Mouse (Mus musculus): Measurements from ENCODE around the gene Clmp. TPM values are rescaled to one million over a fixed set of nuclear protein-coding genes. Genes with fewer than 3 reads are reported as not detected.
A peak's percentile ranks its signal among the peaks of the same experiment; 100 is the strongest.

Clmp gene
- polyA plus RNA-seq, 1 experiment from 2014 or later = 1.7 TPM

DNA sequence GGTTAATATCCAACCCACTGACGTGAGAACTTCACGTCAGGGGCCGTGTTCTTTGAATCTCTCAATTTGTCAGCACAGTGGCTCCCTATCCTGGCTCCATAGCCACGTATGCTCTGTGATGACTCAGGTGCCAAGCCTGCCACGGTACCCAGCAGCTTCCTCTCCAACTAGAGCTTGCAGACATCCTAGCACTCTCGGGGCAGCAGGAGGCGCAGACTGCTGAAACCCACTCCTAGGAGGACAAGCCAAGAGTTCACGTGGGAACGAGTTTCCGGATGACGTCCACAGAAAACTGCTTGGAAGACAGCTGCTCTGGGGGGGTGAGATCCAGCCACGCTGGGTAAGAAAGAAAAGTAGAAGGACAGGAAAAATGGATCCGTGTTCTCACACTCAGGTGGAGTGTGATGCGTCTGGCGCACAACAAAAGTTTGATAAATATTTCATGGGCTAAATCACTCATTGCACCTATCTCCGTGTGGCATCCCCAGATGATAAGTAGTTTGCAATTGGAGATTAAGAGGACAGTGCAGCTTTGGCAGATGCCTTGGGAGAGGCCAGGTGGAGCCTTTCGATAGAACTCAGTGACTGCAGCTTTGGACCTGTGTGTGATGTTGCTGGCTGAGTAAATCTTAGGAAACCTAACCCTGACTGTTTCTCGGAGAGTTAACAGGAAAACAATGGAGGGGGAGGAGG, 31.6 kb downstream of the Clmp start:
- ATAC-seq (ENCODE audit: low read depth) (no peak), DNase-seq (no peak)
- Histone ChIP-seq H3K36me3 (no peaks in the 10 kb centered on the region), H3K9ac (no peak overlapping the region), H3K27me3 (no peaks in the 10 kb centered on the region), H3K27ac (no peak overlapping the region), H3K4me1 (replicated peaks) (no peaks in the 10 kb centered on the region), H3K4me2 (no peak overlapping the region), H3K9me3 (replicated peaks) (no peaks in the 10 kb centered on the region), H3K4me3 (replicated peaks) (no peak overlapping the region)
- 58% methylated on average over 18 of the region's 18 CpGs for WGBS (ENCODE audit: insufficient replicate concordance)

DNA sequence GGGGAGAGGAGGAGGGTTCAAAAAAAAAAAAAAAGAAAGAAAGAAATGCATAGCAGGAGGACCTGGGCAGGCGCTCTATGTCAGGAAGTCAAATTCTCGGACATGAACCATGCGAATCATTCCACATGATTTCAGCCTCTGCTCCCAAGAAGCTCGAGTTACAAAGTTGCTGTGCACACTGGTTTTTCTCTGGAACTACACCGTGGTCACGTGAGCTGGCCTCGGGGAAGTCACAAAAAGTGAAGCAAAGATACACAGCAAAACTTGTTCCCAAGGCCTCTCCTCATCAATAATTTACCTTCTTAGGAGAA, 32.1 kb downstream of the Clmp start:
- Histone ChIP-seq H3K4me1 (replicated peaks) (no peaks in the 10 kb centered on the region), H3K9ac (no peak overlapping the region), H3K27me3 (no peaks in the 10 kb centered on the region), H3K27ac (no peak overlapping the region), H3K4me3 (replicated peaks) (no peak overlapping the region), H3K4me2 (no peak overlapping the region), H3K9me3 (replicated peaks) (no peaks in the 10 kb centered on the region), H3K36me3 (no peaks in the 10 kb centered on the region)
- 28% methylated on average over 7 of the region's 7 CpGs for WGBS (ENCODE audit: insufficient replicate concordance)
- DNase-seq (no peak), ATAC-seq (ENCODE audit: low read depth) (no peak)

DNA sequence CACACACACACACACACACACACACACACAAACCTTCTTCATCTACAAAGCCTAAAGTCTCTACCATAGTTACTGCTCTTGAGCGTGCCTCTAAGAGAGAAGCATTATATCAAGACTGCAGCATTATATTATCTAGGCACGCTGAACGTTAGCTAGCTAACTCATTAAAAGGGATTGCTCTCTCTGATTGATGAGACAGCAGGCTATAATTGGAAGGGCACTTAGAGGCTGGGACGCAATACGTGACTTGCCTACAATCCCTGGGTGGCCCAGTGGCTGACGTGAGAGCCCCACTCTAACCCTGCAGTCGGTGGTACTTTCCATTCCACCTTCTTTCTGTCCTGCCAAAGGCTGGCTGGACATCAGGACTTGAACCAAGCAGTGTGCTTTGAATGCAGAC, 35.1 kb downstream of the Clmp start:
- Histone ChIP-seq H3K9ac (no peak overlapping the region), H3K9me3 (replicated peaks) (no peaks in the 10 kb centered on the region), H3K4me2 (no peak overlapping the region), H3K4me3 (replicated peaks) (no peak overlapping the region), H3K27me3 (no peaks in the 10 kb centered on the region), H3K4me1 (replicated peaks) (no peaks in the 10 kb centered on the region), H3K27ac (no peak overlapping the region), H3K36me3 (no peaks in the 10 kb centered on the region)
- ATAC-seq (ENCODE audit: low read depth) (no peak), DNase-seq (no peak)
- 58% methylated on average over 7 of the region's 7 CpGs for WGBS (ENCODE audit: insufficient replicate concordance)

DNA sequence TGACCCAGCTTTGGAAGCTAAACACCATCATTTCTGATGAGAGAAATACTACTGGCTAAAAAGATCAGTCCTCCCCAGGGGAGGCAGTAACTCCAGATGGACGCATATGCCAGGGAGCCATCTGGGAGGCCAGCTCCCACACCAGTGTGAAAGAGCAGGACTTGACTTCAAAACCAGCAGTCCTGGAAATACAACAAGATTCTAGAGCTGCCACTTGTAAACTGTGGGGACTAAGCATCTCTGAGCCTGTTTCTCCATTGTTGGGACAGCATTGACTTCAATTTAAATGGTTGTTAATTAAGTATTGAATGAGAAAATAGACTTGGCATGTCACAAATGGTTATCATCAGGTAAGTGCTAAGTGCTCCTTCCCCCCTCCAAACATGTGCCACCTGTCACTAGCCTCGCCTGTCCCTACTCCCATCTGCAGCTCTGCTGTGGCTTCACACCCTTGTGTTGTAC, 37.6 kb downstream of the Clmp start:
- DNase-seq = no peak

DNA sequence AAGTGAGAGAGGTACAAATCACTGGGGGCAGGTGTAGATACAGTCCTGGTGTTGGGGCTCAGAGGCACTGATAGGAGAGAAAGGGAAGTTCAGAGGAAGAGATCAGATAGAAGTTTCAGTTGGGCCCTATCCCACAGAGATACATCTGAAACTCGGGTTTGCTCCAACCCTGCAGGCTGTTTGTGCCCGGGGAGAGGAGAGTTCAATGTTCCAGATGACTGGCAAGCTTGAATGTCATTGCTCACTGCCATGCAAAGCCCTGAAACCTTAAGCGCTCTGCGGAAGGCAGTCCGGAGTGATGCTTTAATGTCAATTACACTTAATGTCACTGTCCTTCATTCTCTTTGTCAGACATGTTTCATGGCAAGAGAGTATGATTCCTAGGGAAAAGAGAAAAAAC, 39.2 kb downstream of the Clmp start:
- H3K36me3 ChIP-seq = no peaks in the 10 kb centered on the region
- no peak overlapping the region for H3K27ac ChIP-seq
- H3K4me3 ChIP-seq (replicated peaks) = no peak overlapping the region
- H3K4me1 ChIP-seq (replicated peaks) = no peaks in the 10 kb centered on the region
- no peak overlapping the region for H3K9ac ChIP-seq
- ATAC-seq (ENCODE audit: low read depth) (no peak), DNase-seq (no peak)
- WGBS (ENCODE audit: insufficient replicate concordance) = 55% methylated on average over 5 of the region's 5 CpGs
- no peak overlapping the region for H3K4me2 ChIP-seq
- no peaks in the 10 kb centered on the region for H3K9me3 ChIP-seq (replicated peaks)
- H3K27me3 ChIP-seq = no peaks in the 10 kb centered on the region

More for the DNA sequence above, 37.6 kb downstream of the Clmp start:
- no peak for ATAC-seq (ENCODE audit: low read depth)
- Histone ChIP-seq H3K4me1 (replicated peaks) (no peaks in the 10 kb centered on the region), H3K4me3 (replicated peaks) (no peak overlapping the region), H3K9ac (no peak overlapping the region), H3K36me3 (no peaks in the 10 kb centered on the region), H3K27me3 (no peaks in the 10 kb centered on the region), H3K4me2 (no peak overlapping the region), H3K27ac (no peak overlapping the region), H3K9me3 (replicated peaks) (no peaks in the 10 kb centered on the region)
- 50% methylated on average over 2 of the region's 2 CpGs for WGBS (ENCODE audit: insufficient replicate concordance)

DNA sequence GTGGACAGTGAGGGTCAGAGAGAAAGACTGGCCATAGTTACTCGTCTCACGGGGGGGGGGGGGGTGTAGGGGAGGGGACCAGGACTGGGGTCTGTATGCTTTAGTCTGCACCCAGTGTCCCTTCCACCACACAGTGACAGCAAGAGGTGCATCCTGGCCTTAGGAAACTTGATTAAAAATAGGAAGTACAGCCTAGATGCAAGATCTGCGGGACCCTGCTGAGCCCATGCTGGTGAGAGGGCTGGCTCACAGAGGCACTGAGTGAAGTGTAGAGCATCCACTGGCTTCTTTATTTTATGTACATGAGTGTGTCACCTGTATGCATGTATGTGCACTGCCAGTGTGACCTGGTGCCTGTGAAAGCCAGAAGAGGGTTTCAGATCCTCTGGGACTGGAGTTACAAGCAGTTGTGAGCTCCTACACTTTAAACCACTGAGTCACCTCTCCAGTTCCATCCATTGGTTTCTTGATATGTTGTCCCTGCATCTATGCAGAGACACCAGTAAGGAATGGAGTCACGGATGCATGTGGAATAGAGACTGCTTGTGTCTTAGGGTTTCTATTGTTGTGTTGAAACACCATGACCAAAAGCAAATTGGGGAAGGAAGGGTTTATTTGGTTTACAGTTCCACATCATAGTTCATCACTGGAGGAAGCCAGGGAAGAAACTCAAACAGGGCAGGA, 41.5 kb downstream of the Clmp start:
- WGBS (ENCODE audit: insufficient replicate concordance) = 58% methylated on average over 4 of the region's 4 CpGs
- DNase-seq (no peak), ATAC-seq (ENCODE audit: low read depth) (no peak)
- Histone ChIP-seq H3K9me3 (replicated peaks) (no peaks in the 10 kb centered on the region), H3K36me3 (no peaks in the 10 kb centered on the region), H3K4me2 (no peak overlapping the region), H3K9ac (no peak overlapping the region), H3K27me3 (peaks cover 11% of the 10 kb centered on the region), H3K27ac (no peak overlapping the region), H3K4me3 (replicated peaks) (no peak overlapping the region), H3K4me1 (replicated peaks) (peaks cover 3% of the 10 kb centered on the region; the same call in 1 of the 2 replicates)

DNA sequence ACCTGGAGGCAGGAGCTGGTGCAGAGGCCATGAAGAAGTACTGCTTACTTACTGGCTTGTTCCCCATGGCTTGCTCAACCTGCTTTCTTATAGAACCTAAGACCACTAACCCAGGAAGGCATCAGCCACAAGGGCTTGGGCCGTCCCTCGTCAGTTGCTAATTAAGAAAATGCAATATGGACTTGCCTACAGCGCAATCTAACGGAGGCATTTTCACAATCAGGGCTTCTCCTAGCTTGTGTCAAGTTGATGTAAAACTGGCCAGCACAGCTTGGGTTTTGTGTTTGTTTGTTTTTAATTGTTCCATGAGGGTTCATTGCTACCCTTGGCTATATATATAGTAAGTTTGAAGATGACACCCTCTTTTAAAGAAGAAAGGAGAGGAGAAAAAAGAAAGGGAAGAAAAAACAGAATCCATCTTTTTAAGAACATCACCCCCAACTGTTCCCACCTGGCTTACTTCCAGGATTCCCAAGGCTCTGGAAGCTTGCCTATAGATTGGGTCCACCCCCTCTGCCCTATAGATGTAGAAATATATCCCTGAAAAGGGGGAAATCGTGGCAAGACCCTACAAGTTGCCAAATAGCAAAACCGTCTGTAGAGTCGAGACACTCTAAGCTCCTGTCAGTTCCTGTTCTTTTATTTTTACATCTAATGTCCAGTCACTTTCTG, 42.2 kb downstream of the Clmp start:
- peaks cover 3% of the 10 kb centered on the region; the same call in 1 of the 2 replicates for H3K4me1 ChIP-seq (replicated peaks)
- no peak overlapping the region for H3K4me2 ChIP-seq
- H3K9me3 ChIP-seq (replicated peaks) = no peaks in the 10 kb centered on the region
- 53% methylated on average over 7 of the region's 7 CpGs for WGBS (ENCODE audit: insufficient replicate concordance)
- no peak overlapping the region for H3K4me3 ChIP-seq (replicated peaks)
- no peak overlapping the region for H3K27ac ChIP-seq
- H3K36me3 ChIP-seq = no peaks in the 10 kb centered on the region
- H3K27me3 ChIP-seq = peaks cover 11% of the 10 kb centered on the region
- ATAC-seq (ENCODE audit: low read depth) (no peak), DNase-seq (no peak)
- H3K9ac ChIP-seq = no peak overlapping the region

DNA sequence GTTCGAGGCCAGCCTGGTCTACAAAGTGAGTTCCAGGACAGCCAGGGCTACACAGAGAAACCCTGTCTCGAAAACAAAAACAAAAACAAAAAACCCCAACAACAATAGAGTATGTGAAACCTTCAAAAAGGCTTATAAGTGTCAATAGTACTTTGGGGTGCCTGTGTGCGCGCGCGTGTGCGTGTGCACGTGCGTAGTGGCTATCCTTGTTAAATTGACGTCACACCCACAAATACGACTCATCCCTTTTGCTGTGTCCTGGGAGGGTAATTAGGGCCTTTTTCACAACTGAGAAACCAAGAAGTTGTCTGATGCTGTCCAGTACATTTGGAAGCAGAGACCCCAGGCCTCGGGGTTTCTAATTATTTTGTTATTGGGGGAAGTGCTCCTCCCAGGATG, 44.5 kb downstream of the Clmp start:
- ATAC-seq (ENCODE audit: low read depth) = no peak
- no peak overlapping the region for H3K9ac ChIP-seq

DNA sequence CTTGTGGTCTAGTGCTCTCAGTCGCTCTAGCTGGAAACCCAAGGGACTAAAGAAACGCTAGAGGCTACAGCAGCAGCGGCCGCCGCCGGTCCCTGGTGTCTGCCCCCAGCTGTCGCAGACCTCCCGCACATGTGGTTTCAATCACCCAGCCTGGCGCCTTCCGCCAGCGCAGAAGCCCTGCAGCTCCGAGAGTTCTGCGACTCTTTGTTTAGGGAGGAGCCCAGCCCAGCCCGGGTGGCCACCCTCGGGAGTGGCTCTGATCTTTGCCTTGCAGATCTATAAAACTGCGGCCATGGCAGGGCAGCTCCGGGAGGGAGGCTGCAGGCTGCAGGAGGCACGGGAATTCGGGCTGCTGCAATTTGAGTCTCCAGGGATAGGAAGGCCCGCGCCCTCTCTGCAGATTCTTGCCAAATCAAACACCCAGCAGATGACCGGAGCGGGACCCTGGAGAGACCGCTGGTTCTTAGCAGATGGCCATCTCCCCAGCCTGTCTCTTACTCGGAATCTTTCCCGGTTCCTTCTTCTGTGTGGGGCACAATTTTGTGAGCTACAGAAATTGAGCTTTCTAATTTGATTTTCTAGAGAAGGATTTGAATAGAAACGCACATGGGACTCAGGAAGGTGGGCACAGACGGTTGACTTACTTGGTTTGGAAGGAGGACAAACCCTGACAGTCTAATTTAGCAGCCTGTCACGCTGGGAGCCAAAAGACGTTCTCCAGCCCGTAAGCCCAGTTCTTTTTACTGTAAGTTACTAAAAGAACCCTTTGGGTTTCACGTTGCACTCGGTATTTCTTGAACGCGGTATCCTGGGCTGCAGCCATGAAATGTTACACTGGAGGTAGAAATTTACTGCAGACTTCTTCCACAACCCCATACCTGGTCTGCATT, 45.2 kb downstream of the Clmp start:
- Histone ChIP-seq H3K4me2 (peak overlapping the region; percentile 61), H3K36me3 (no peaks in the 10 kb centered on the region), H3K27me3 (peaks cover 11% of the 10 kb centered on the region), H3K4me1 (replicated peaks) (peaks cover 3% of the 10 kb centered on the region; the same call in 1 of the 2 replicates), H3K9me3 (replicated peaks) (no peaks in the 10 kb centered on the region), H3K4me3 (replicated peaks) (peak overlapping the region; percentile 45), H3K27ac (0 out of 2 replicates have a peak overlapping the region, but pooled peaks have one; percentile 29), H3K9ac (peak overlapping the region; percentile 36; the same call in 1 of the 2 replicates)
- DNase-seq (peak; percentile 9), ATAC-seq (ENCODE audit: low read depth) (peak; percentile 60)
- WGBS (ENCODE audit: insufficient replicate concordance) = 1% methylated on average over 35 of the region's 35 CpGs

More for the DNA sequence above, 44.5 kb downstream of the Clmp start:
- Histone ChIP-seq H3K4me2 (peak overlapping the region; percentile 61), H3K9me3 (replicated peaks) (no peaks in the 10 kb centered on the region), H3K4me3 (replicated peaks) (peak overlapping the region; percentile 45), H3K36me3 (no peaks in the 10 kb centered on the region), H3K27me3 (peaks cover 11% of the 10 kb centered on the region), H3K4me1 (replicated peaks) (peaks cover 3% of the 10 kb centered on the region; the same call in 1 of the 2 replicates), H3K27ac (no peak overlapping the region)
- 63% methylated on average over 12 of the region's 12 CpGs for WGBS (ENCODE audit: insufficient replicate concordance)
- no peak for DNase-seq

DNA sequence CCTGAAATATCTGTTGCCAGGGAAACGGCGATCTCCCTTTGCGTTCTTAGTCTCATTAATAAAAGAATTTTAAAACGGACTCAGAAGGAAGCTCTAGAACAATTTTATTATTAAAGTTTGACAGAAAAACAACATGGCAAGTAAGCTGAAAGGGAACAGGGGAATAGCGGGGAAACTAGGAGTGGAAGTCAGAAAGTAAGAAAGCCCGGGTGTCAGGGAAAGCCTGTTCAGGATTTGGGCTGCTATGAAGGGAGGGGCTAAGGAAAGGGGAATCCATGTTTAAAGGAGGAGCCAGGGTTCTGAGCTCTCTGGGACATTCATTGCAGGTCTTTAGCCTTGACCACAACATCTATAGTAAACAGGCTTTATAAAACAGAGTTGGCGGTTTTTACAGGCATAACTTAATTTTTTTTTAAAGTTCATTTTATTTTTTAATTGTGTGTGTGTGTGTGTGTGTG, 45.9 kb downstream of the Clmp start:
- no peak overlapping the region for H3K27ac ChIP-seq
- WGBS (ENCODE audit: insufficient replicate concordance) = 17% methylated on average over 7 of the region's 7 CpGs
- H3K36me3 ChIP-seq = no peaks in the 10 kb centered on the region
- no peak overlapping the region for H3K9ac ChIP-seq
- H3K4me2 ChIP-seq = peak overlapping the region; percentile 61
- peaks cover 11% of the 10 kb centered on the region for H3K27me3 ChIP-seq
- peaks cover 3% of the 10 kb centered on the region; the same call in 1 of the 2 replicates for H3K4me1 ChIP-seq (replicated peaks)
- no peaks in the 10 kb centered on the region for H3K9me3 ChIP-seq (replicated peaks)
- peak overlapping the region; percentile 45 for H3K4me3 ChIP-seq (replicated peaks)
- DNase-seq (no peak), ATAC-seq (ENCODE audit: low read depth) (no peak)

DNA sequence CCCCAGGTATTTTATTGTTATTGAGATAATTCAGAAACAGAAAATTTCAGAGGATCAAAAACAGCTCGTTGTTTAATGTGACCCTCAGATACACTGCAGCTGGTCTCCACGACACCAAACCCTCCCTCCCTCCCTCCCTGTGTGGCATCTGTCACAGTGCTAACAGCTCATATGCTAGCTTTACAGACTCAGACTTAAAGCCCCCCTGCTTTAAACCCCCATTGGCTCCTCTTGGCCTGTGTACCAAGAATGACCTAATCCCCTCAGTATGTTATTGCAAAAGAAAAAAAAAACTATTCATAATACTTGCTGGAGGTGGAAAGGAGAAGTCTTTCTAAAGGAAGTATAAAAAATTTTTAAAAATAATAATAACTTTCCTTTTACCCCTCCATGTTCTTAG, 46.5 kb downstream of the Clmp start:
- Histone ChIP-seq H3K4me1 (replicated peaks) (peaks cover 3% of the 10 kb centered on the region; the same call in 1 of the 2 replicates), H3K9ac (no peak overlapping the region), H3K36me3 (no peaks in the 10 kb centered on the region), H3K4me2 (no peak overlapping the region), H3K4me3 (replicated peaks) (no peak overlapping the region), H3K9me3 (replicated peaks) (no peaks in the 10 kb centered on the region), H3K27ac (no peak overlapping the region), H3K27me3 (peaks cover 11% of the 10 kb centered on the region)
- 49% methylated on average over 2 of the region's 2 CpGs for WGBS (ENCODE audit: insufficient replicate concordance)
- DNase-seq (no peak), ATAC-seq (ENCODE audit: low read depth) (no peak)

Data from liver, embryonic 13.5 days (tissue).